Mouse (Mus musculus) embryo, embryonic 11 days (tissue): ENCODE results near the gene Cisd1.

Experiments
- DNase-seq: peaks from one replicate; pipeline ENCODE4 v3.0.0-alpha.2; 2015

Cisd1 gene

DNA sequence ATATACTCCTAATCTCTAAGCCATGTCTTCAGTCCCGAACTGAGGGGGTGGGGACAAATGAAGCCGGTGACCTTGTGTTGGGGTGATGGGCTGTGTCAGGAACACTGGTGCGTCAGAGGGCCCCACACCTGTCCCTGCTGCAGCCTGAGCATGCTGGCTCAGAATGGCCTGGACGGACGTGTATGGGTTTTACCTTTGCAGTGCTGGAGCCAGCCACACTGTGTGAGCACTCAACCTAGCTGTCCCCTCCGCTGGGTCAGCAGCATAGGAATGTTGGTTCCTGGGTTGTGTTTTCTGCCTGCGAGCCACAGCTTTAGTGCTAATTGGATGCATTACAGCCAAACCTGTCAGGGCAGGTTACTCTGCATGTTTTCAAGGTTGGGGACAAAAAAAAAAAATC, 18.6 kb downstream of the Cisd1 start:
- no peak for DNase-seq

DNA sequence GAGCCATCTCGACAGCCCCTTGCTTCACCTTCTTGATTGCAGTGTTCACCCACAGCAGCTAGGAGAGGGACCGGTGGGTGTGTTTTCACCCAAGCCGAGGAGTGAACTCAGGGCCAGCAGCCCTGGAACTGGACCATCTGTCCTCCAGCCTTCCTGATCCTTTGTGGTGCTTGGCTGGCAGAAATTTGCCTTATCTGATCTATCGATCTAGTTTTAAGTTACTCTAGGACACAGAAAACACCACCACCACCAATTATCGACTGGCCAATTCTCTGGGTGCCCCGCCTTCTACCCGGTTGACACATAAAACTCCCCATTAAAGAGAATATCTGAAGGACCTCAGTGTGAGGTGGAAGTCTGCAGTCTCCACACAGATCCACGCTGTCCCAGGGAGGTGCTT, 21.1 kb downstream of the Cisd1 start:
- DNase-seq, result no peak

DNA sequence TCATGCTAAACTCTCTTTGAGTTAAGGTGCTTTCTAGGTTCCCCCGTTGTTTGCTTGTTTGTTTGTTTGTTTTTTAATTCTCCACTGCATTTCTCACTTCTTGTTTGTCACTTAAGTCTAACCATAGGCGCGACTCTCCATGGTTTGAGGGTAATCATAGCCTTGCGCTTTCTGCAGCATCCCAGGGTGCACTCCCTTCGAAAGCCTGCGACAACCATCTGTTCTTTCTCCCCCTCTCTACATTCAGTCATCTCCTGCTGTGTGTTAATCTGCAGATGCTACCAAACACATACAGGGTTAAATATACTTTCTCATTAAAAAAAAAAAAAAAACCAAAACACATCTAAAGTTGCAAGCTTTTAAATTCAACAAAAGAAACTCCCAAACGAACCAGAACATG, 28.3 kb downstream of the Cisd1 start:
- DNase-seq, result no peak

DNA sequence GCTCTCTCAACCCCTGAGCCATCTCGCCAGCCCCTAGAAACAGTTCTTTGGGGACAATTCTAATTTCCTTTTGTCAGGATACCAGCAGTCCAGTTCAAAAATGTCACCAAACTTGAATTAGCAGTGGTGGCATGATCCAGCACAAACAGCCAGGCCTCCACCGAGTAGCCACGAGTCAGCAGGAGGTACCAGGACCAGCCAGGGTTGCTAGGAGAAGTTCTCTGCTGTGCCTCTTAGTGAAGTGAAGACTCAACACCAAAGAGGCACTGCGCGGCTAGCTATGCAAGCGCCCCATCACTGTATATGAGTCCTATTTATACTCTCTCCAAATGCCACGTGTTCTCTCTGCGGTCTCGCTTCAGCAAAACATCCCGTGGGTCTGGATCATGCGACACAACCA, 28.7 kb downstream of the Cisd1 start:
- no peak for DNase-seq

DNA sequence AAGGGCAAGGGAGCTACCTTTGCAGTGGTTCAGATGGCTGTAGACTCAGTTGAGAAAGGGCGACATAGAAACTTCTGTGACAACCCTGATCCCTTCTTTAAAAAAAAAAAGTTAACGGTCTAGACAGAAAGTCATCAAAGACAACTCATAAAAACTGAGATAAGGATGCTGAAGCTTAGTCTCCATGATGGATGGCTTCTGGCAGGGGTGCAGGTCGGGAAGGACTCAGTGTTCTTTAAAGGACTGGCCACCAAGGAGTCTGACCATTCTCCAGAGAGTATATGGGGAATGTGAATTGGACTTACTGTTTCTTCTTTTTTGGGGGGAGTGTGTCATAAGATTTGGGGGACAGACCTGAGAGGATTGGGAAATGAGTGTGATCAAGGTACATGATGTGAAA, 30.2 kb downstream of the Cisd1 start:
- DNase-seq, result no peak

DNA sequence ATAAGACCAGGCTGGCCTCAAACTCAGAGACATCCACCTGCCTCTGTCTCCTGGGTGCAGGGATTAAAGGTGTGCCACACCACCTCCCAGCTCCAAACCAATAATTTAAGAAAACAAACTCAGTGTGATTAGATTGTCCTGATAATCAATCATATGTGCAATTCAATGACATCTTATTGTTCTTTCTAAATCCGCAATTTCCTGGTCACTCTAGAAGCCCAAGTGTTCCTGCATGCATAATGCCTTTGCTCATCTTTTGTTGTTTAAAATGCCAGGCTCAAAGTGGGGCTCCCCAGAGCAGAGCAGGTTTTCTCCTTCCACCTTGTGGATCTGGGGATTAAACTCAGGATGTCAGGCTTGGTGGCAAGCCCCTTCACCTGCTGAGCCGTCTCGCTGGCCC, 34.5 kb downstream of the Cisd1 start:
- no peak for DNase-seq

DNA sequence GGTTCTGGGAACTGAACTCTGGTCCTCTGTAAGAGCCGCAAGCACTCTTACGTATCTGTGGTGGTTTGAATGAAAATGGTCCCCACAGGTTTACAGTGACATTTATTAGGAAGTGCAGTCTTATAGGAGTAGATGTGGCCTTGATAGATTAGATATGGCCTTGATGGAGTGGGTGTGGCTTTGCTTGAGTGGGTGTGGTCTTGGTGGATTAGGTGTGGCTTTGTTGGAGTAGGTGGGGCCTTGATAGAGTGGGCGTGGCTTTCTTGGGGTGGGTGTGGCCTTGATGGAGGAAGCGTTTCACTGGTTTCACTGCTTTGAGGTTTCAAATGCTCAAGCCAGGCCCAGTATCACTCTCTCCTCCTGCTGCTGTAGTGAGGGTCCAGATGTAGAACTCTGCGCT, 36.6 kb downstream of the Cisd1 start:
- DNase-seq, result no peak

DNA sequence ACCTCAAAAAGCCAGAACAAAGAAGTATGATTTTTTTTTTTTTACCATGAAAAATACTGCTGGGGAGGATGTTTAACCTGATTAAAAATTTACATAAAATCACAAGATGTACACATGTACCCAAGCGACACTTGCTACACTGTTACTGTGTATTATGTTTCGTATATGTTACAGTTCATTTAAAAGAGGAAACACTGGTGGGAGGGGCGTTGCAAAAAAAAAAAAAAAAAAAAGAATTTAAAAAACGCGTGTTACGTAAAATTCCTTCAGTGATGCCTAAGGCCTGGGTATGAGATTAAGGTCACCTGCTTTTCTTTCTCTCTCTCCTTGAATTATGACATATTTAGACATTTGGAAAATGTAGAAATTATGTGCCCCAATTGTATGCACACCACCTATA, 38.0 kb downstream of the Cisd1 start:
- DNase-seq, result no peak

DNA sequence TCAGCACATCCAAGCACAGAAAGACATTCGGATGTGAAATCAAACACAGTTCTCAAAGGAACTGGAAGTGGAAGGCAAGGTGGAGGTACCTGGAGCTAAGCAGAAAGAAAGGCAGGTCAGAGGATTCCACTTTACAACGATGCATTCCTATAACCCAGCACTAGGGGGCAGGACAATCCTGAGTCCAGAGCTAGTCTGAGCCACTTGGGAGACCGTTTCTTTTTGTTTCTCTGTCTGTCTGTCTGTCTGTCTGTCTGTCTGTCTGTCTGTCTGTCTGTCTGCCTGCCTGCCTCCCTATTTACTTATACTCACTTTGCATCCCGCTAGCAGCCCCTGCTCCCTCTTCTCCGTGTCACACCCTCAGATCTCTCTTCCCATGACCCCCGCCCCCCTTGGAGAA, 38.6 kb downstream of the Cisd1 start:
- peak; percentile 66 for DNase-seq

DNA sequence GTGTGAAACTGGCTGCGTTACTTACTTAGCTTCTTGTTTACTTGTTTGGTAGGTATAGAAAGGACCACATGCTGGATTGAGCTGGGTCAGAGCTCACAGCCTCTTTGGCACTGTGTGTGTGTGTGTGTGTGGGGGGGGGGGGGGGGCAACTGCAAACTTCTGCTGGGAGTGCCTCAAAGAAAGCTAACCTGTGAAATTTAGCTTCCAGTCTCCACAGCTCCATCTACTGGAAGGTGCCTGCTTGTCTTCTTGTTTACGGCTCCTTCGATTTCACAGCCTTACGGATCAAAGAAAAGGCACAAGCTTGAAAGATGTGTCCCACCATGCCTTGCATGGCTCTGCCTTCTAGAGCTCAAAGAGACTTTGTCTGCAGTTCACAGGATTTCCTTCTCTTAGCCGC, 42.3 kb downstream of the Cisd1 start:
- peak; percentile 58 for DNase-seq

DNA sequence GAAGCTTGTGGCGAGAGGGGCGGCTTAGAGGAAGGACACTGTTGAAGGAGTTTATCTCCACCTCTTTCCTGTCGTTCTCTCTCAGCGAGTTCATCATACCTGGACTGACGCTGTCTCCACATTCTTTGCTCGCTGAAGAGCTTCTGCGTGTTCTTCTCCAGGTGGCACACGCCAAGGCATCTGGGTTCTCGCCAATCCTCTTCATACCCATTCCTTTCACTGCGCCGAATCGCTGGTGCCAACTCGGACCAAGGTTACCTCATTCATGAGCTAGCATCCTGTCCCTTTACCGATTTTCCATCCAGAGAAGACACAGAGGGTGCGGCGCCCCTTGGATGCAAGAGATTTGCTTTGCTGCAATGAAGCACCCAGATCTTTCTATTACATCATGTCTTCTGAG, 44.6 kb downstream of the Cisd1 start:
- DNase-seq, result no peak

DNA sequence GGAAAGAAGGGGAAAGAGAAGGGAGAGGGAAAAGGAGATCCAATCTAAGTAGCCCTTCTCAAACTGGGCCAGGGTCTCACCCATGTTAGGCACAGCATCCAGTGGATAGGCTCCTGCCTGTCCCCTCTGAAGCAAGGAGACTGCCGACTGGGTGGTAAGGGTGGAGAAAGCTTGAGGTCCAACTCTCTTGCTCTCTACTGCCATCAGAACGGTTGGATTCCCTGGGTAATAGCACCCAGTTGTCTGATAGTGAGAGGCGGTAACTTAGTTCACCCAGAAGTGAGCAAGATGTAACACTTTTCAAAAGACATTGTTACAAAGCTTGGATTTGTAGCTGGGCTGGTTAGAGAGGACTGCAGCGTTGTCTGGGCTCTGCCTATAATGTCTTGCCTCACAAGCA, 51.5 kb downstream of the Cisd1 start:
- DNase-seq, result no peak

DNA sequence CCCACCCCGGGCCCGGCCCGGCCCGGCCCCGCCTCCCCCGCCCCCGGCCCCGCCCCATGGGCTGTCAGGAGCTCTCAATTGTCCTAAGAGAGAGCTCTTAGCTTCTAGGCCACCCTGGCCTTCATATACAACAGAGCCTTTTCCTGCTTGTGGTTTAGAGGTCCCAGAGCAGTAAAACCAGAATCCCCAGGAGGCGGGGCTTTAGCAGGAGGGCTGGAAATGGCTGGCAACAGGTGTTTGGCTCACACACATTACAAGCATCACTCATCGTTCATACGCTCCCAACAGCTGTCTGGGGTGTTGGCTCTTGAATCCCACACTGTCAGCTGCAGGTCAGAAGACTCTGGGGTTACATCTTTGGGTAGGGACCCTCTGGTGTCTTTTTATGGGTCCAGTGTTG, 52.5 kb downstream of the Cisd1 start:
- peak; percentile 44 for DNase-seq

DNA sequence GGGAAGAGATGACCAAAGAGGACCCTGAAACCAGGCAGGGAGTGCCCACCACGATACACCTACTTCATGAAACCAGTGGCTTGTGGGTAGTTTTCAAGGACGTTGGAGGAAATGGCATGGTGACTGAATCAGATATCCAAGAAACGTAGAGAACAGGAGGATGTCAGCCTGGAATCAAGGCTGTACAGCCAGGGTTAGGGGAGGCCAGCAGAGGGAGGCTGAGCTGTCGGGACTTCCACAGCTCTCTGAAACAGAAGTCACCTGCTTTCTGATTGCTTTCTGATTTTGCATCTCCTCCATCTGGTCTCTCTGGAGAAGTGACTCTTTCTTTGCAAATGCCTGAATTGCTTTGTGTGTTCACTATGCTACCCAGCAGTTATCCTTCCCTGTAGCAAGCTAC, 53.0 kb downstream of the Cisd1 start:
- no peak for DNase-seq

DNA sequence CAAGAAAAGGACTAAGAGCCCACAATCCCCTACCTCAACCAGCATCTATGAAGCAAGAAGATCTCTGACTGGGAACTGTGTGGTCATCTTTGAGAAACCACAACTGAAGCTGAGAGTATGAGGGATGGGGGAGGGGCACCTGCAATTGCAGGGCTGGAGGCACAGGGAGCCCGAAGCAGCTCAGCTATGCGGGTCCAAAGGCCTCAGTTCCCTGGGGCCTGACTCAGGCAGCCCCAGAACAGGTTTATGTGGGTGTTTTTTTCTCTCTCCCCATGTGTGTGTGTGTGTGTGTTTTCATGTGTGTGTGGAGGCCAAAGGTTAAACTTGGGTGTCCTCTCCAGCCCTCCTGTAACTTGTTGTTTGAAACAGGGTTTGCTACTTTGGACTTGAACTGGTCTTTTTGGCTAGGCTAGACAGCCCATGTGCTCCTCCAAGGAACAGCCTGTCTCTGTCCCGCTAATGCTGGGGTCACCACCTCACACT, 53.5 kb downstream of the Cisd1 start:
- no peak for DNase-seq

DNA sequence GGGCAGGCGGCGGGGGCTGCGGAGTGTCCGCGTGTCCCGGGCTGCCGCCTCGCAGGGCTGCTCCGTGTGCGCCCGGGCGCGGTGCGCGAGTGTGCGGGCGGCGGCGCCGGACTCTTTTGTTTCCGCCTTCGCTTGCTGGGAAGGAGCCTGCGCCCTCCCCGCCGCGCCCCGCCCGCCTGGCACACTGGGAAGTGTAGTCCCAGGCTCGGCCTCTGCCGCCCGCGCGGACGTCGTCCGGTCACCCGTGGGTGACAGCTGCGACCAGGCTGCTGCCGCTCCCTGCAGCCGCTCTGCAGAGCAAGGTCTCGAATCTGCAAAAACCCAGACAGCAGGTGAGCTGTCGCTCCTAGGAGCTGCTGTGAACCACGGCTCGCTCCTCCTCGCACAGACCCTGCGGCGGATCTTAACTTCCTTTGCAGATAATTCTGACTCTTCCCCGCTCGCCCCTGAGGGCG, 59.6 kb downstream of the Cisd1 start, which contains the start of gene Ube2d1:
Ube2d1 (minus strand) TSS at position 137 of the 455 bp plus-strand sequence.
- DNase-seq, result peak; percentile 91

DNA sequence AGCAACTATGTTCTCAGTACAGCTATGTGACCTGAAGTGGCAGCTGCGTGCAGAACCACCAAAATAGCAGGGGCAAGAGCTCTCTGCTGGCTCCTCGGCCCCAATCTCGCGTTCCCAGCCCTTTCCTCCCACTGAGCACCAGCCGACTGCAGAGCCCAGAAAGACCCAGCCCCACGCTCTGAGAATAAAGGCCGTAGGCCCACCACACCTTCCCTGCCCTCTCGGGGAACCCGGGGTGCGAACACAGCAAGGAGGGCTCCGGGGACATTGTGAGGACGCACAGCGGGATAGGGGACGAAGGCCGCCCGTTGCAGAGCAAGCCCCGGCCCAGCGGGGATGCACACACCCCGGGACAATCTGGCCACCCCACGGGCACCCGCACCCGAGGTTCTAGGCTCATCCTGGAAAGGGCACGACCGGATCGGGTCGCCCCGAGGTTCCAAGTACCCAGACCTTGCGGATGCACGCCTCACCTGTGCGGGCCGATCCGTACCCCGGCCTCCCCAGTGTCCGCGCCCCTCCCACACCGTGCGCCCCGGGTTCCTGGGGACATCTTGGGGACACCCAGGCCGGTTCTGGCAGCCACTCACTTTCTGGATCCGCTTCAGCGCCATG, 60.1 kb downstream of the Cisd1 start:
- DNase-seq, result peak; percentile 66

DNA sequence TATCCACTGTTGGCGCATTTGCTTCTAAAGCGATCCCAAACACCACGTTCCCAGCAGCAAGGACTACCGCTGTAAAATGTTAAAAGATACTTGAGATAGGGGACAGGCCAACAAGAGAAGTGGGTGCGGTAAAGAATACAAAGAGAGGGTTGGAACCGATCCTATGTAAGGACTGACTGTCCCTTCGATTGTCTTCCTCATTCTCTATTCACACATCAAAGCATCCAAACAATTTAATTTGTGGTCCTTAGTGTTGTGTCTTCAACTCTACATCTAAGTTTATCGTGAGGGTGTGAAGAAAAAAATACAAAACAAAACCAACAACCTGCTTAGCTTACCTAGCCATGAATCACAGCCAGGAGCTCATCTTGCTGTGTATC, 60.6 kb downstream of the Cisd1 start:
- no peak for DNase-seq
